Mouse (Mus musculus) hindbrain, embryonic 12.5 days (tissue): Measurements from ENCODE around the gene Zfp61. TPM values are rescaled to one million over a fixed set of nuclear protein-coding genes. Genes with fewer than 3 reads are reported as not detected.

Source experiments
- ATAC-seq: fragments of 200-750 bp; cut with Nextera tagmentation; 2 replicates; pipeline ENCODE4 v1.8.0; 2017; ENCODE audit warnings: moderate TSS enrichment; ENCODE audit not compliant: low FRiP score
- H3K27ac ChIP-seq: fragments of 300-500 bp; sonication (generic); 2 replicates; pipeline ENCODE4 v1.5.1; 2016; ENCODE audit warnings: mild to moderate bottlenecking
- H3K27me3 ChIP-seq: fragments of 300-500 bp; sonication (generic); 2 replicates; pipeline ENCODE4 v1.6.1; 2016; ENCODE audit warnings: mild to moderate bottlenecking
- H3K36me3 ChIP-seq: fragments of 300-500 bp; sonication (generic); 2 replicates; pipeline ENCODE4 v1.6.1; 2016; ENCODE audit warnings: mild to moderate bottlenecking
- H3K4me1 ChIP-seq: fragments of 300-500 bp; sonication (generic); 2 replicates; pipeline ENCODE4 v1.6.1; 2016
- H3K4me2 ChIP-seq: fragments of 300-500 bp; sonication (generic); replicated peaks from 2 replicates; pipeline ENCODE4 v1.6.1; 2016; ENCODE audit warnings: mild to moderate bottlenecking
- H3K4me3 ChIP-seq: fragments of 300-500 bp; sonication (generic); 2 replicates; pipeline ENCODE4 v1.5.1; 2016; ENCODE audit warnings: mild to moderate bottlenecking
- H3K9ac ChIP-seq: fragments of 300-500 bp; sonication (generic); 2 replicates; pipeline ENCODE4 v1.6.1; 2016; ENCODE audit warnings: mild to moderate bottlenecking, moderate library complexity
- H3K9me3 ChIP-seq: fragments of 300-500 bp; sonication (generic); replicated peaks from 2 replicates; pipeline ENCODE4 v1.6.1; 2016; ENCODE audit warnings: mild to moderate bottlenecking
- WGBS: fragments of 180-500 bp; shearing (Covaris S2); methylation state at CpG from one replicate; pipeline ENCODE4 v1.1.7; 2016; 5-methylcytosine and 5-hydroxymethylcytosine counted together
- polyA plus RNA-seq: library from polyadenylated mRNA; unstranded; fragments of >200 nt; fragmentation: Nextera tagmentation; extraction: Ambion mirVana; gene quantifications from 2 replicates; pipeline ENCODE4 v1.2.1, GENCODE M21; 2016

The Zfp61 gene
- 45.0 and 46.4 TPM in 2 replicates for polyA plus RNA-seq

DNA sequence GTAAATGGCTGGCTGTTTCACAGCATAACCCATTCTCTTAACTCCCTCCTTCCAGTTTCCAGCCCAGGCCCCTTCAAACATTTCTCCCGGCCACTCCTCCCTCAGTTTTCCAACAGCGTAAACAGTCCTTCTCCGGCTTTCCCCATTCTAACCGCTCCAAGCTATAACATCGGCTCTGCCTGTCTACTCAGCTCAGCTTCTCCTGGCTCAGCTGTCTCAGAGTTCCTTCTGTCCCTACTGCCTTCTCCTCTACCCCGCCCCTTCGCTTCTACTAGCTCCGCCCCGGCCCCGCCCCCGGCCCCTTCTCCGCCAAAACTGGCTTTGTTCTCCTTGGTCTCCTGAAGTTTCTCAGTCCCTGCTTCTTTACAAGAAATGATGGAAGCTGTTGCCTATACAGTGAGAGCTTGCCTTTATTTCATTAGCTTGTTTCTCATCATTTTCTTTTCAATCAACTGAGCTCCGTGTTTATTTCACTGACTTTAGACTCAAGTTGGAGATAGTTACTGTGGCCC is at the start of gene Zfp61:
Gene Zfp61, minus strand, starts transcription at position 462 of the 512 bp plus-strand sequence.
- H3K4me2 ChIP-seq, result peak within 1 kb of the TSS; percentile 86
- H3K36me3 ChIP-seq, result peaks cover 46% of the 10 kb centered on the region
- H3K4me1 ChIP-seq, result peaks cover 11% of the 10 kb centered on the region
- H3K27ac ChIP-seq, result peak within 1 kb of the TSS; percentile 73
- ATAC-seq, result peak; percentile 56
- WGBS, result 2% methylated on average over 13 of the region's 13 CpGs
- peak within 1 kb of the TSS; percentile 71 for H3K4me3 ChIP-seq
- no peaks in the 10 kb centered on the region for H3K27me3 ChIP-seq
- peak within 1 kb of the TSS; percentile 87 for H3K9ac ChIP-seq
- H3K9me3 ChIP-seq, result 0 out of 2 replicates have a peak, but pooled peaks cover 3% of the 10 kb centered on the region

DNA sequence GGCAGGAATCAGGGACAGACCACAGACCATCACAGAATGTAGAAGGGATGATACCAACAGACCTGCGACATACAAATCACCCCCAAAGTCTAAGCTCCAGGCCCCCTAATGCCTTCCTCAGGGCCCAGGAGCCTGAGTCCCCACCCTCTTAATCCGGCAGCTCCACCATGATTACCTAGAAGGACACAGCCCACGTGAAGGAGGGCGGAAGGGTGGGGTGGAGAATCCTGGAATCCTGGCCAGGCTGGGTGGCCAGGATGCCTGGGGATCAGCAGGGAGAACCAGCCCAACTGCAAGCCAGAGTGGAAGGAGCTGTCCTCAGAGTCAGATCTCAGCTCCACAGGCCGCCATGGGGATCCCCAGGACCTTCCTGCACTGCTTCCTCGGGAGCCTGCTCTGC is 47.9 kb upstream of the Zfp61 start, which contains the start of gene Lypd5:
Gene Lypd5, plus strand, starts transcription at position 301 of the 400 bp plus-strand sequence.
- Histone ChIP-seq H3K4me2 (no peak within 1 kb of the TSS), H3K4me1 (no peaks in the 10 kb centered on the region), H3K4me3 (no peak within 1 kb of the TSS), H3K9me3 (no peaks in the 10 kb centered on the region), H3K9ac (no peak within 1 kb of the TSS), H3K27ac (no peak within 1 kb of the TSS), H3K27me3 (peaks cover 6% of the 10 kb centered on the region; the same call in 1 of the 2 replicates), H3K36me3 (no peaks in the 10 kb centered on the region)
- ATAC-seq, result no peak
- 45% methylated on average over 6 of the region's 6 CpGs for WGBS

DNA sequence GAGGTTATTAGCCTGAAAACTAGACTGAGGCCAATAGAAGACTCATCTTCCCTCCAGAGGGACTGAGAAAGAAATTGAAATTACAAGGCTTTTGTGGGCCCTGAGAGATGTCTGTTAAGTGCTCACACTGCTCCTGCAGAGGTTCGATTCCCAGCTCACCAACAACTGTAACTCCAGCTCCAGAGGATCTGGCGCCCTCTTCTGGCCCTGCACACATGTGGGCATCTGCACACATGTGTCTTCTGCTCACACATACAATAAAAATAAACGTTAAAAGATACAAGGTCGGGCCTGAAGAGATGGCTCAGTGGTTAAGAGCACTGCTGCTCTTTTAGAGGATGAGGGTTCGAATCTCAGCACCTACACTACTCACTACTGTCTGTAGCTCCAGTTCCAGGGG is 45.4 kb upstream of the Zfp61 start:
- no peaks in the 10 kb centered on the region for H3K36me3 ChIP-seq
- H3K4me2 ChIP-seq, result no peak overlapping the region
- H3K9ac ChIP-seq, result no peak overlapping the region
- no peaks in the 10 kb centered on the region for H3K9me3 ChIP-seq
- H3K27ac ChIP-seq, result no peak overlapping the region
- H3K4me3 ChIP-seq, result no peak overlapping the region
- ATAC-seq, result no peak
- H3K27me3 ChIP-seq, result no peaks in the 10 kb centered on the region
- WGBS, result 66% methylated on average over 5 of the region's 5 CpGs
- no peaks in the 10 kb centered on the region for H3K4me1 ChIP-seq

DNA sequence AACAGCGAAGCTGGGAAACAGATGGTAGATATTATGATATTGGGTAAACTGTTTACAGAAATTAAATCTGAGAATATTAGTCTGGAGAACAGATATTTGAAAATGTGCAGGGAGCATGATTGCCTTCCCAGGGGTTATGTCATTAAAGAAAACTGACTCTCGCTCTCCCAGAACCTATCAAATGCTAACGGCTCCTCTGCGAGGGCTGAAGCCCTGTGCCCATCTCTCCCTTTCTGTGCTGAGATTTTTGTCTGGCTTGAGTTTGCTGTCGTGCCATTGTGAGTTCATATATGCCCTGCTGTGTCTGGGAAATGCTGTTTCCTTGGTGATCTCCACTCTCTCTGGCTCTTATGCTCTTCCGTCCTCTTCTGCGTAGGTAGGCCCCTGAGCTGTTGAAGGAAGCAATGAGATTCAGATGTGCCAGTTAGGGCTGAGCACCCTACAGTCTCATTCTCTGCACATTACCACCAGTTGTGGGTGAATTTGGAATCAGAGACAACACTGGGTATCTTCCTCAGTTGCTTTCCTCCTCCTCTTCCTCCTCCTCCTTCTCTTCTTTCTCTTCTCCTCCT is 42.8 kb upstream of the Zfp61 start:
- H3K4me1 ChIP-seq, result no peaks in the 10 kb centered on the region
- no peak overlapping the region for H3K4me2 ChIP-seq
- H3K36me3 ChIP-seq, result no peaks in the 10 kb centered on the region
- no peak overlapping the region for H3K9ac ChIP-seq
- no peak overlapping the region for H3K27ac ChIP-seq
- H3K9me3 ChIP-seq, result no peaks in the 10 kb centered on the region
- 70% methylated on average over 7 of the region's 7 CpGs for WGBS
- no peak for ATAC-seq
- no peaks in the 10 kb centered on the region for H3K27me3 ChIP-seq
- no peak overlapping the region for H3K4me3 ChIP-seq

DNA sequence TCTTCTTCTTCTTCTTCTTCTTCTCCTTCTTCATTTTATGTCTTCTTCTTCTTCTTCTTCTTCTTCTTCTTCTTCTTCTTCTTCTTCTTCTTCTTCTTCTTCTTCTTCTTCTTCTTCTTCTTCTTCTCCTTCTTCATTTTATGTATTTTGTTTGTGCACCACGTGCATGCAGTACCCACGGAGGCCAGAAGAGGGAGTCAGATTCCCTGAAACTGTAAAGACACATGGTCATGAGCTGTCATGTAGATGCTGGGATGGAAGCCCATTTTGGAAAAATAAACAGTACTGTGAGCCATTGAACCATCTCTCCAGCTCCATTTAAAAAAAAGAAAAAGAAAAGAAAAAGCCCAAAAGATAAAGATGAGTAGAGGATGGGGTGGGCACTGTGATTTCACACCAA is 37.2 kb upstream of the Zfp61 start:
- Histone ChIP-seq H3K4me3 (no peak overlapping the region), H3K9me3 (0 out of 2 replicates have a peak, but pooled peaks cover 2% of the 10 kb centered on the region), H3K4me1 (no peaks in the 10 kb centered on the region), H3K27ac (no peak overlapping the region), H3K36me3 (no peaks in the 10 kb centered on the region), H3K9ac (no peak overlapping the region), H3K4me2 (no peak overlapping the region), H3K27me3 (peaks cover 19% of the 10 kb centered on the region)
- 45% methylated on average over 2 of the region's 2 CpGs for WGBS
- ATAC-seq, result no peak

DNA sequence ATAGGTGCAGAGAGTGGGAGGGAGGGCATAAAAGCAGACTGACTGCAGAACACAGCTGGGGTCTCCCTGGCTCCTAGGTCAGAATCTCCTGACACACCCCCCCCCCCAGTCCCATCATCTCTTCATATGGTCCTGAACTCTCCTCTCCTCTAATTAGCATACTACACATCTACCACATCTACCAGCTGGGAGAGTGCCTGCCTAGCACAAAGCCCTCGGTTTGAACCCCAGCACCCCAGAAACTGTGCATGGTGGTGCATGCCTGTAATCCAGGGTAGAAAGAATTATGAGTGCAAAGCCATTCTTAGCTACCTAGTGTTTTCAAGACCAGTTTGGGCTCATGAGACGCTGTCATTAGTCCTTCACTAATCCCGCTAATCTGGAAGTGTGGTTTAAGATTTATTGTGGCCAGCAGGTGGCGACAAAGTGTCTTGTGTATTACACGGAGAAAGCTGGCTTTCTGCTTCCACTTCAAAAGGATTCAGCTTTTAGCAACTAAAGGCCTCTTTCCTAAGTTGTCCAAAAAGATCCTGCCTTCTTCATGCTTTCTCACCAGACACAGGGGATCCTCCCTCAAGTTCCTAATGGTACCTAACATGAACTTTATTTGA is 34.8 kb upstream of the Zfp61 start:
- 10% methylated on average over 5 of the region's 5 CpGs for WGBS
- Histone ChIP-seq H3K4me1 (no peaks in the 10 kb centered on the region), H3K27me3 (peaks cover 28% of the 10 kb centered on the region), H3K36me3 (no peaks in the 10 kb centered on the region), H3K9me3 (0 out of 2 replicates have a peak, but pooled peaks cover 2% of the 10 kb centered on the region), H3K9ac (no peak overlapping the region), H3K27ac (no peak overlapping the region), H3K4me3 (no peak overlapping the region), H3K4me2 (no peak overlapping the region)
- 0 out of 2 replicates have a peak, but pooled peaks have one; percentile 26 for ATAC-seq

DNA sequence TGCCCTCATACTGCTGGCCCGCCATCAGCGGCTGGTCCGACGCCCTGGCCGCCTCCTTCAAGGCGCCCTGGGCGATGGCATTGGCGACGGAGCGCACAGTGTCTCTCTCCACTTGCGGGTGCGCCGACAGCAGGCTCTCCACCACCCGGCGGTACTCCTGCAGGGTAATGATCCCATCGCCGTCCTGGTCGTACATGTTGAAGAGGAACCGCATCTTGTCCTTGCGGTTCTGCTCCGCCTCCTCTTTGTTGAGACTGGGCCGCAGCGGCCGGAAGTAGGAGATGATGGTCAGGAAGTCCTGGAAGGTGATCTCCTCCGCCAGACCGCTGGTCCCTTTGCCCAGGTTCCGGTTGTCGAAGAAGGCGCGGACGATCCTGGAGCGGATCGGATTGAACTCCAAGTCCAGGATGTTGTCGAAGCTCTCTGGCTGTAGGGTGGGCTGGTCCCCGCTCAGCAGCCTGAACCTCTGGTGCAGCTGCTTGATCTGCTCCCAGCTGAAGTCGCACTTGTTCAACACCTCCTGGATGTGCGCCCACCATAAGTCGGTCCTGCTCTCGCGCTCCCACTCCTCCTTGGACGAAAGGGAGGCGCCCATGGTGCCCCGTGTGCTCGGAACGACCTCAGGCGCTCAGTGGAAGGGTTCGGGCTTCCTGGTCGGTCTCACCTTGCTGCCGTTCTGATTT is 32.4 kb upstream of the Zfp61 start, which contains the start of gene Tescl:
Gene Tescl, minus strand, starts transcription at position 633 of the 683 bp plus-strand sequence.
- Histone ChIP-seq H3K4me2 (0 out of 2 replicates have a peak within 1 kb of the TSS, but pooled peaks have one; percentile 7), H3K9me3 (0 out of 2 replicates have a peak, but pooled peaks cover 2% of the 10 kb centered on the region), H3K9ac (no peak within 1 kb of the TSS), H3K27me3 (peaks cover 28% of the 10 kb centered on the region), H3K4me3 (no peak within 1 kb of the TSS), H3K27ac (no peak within 1 kb of the TSS), H3K36me3 (no peaks in the 10 kb centered on the region), H3K4me1 (no peaks in the 10 kb centered on the region)
- no peak for ATAC-seq
- WGBS, result 44% methylated on average over 49 of the region's 49 CpGs

DNA sequence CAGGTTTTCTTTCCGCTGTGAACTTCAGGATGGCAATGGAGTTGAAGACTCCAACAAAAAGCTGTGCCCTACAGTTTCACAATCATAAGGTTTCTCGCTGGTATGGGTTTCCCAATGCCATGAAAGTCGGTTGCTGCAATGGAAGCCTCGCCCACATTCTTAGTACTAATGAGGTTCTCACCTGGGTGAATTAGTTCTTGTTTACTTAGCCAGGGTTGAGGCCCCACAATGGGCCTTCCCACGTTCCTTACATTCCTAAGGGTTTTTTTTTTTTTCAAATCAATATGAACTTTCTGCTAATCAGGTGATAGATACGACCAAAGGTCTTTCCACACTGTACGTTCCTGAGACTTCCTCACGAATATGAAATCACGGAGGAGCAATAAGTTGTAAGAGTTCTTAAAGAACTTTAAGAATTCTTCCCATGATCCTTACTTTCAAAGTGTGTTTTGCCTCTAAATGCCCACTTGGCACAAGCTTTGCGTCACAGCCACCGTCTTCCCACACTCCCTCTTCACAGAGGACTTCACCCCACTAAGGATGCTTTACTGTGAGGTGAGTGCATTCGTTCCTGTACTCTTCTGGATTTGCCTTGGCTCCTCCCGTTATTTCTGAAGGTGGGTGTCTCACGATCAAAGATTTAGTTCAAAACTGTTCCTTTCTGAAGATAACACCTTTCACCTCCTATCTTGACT is 26.4 kb upstream of the Zfp61 start:
- Histone ChIP-seq H3K36me3 (no peaks in the 10 kb centered on the region), H3K9ac (no peak overlapping the region), H3K9me3 (peaks cover 8% of the 10 kb centered on the region), H3K27ac (no peak overlapping the region), H3K27me3 (0 out of 2 replicates have a peak, but pooled peaks cover under 1% of the 10 kb centered on the region), H3K4me1 (0 out of 2 replicates have a peak, but pooled peaks cover 4% of the 10 kb centered on the region), H3K4me2 (no peak overlapping the region), H3K4me3 (no peak overlapping the region)
- 89% methylated on average over 14 of the region's 14 CpGs for WGBS
- ATAC-seq, result no peak

DNA sequence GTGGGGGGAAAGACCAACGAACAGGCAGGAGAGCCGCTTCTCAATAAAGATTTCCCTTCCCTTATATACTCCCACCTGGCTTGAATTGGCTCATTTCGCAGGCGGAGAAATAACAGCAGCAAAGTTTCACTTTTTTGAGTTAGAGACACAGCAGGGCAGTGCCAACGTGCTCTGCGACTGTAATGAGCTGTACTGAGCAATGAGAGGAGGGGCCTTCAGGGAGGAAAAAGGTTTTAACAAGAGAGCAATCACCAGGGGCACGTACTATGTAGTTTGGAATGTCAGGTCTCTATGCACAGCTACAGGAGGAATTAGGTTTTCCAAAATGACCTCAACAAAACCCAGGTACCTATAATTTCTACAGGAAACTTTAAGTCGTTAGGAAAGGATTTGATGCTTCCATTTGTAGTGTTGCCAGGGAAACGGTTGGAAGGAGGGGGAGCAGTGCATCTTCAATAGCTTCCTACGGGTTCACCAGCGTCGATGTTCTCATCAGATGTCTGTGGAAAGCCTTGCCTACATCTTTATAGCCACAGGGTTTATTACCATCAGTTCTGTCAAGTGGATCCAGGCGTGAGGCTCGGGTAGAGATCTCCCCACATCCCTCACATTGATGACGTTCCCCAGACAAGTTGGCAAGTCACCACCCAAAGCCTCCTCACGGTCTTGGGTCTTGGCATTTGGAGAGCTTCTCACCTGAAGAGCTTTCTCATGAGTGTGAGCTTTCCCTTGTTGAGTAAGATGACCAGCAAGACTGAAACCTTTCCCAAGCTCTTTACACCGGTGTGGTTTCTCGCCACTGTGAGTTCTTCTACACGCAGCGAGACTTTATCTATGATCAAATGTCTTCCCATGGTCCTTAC is 25.5 kb upstream of the Zfp61 start:
- Histone ChIP-seq H3K27me3 (no peaks in the 10 kb centered on the region), H3K36me3 (no peaks in the 10 kb centered on the region), H3K9me3 (peaks cover 8% of the 10 kb centered on the region), H3K4me2 (peak overlapping the region; percentile 49), H3K4me3 (peak overlapping the region; percentile 28), H3K4me1 (0 out of 2 replicates have a peak, but pooled peaks cover 4% of the 10 kb centered on the region), H3K9ac (peak overlapping the region; percentile 49; the same call in 1 of the 2 replicates), H3K27ac (no peak overlapping the region; the same call in 1 of the 2 replicates)
- ATAC-seq, result peak; percentile 76
- 43% methylated on average over 20 of the region's 20 CpGs for WGBS

DNA sequence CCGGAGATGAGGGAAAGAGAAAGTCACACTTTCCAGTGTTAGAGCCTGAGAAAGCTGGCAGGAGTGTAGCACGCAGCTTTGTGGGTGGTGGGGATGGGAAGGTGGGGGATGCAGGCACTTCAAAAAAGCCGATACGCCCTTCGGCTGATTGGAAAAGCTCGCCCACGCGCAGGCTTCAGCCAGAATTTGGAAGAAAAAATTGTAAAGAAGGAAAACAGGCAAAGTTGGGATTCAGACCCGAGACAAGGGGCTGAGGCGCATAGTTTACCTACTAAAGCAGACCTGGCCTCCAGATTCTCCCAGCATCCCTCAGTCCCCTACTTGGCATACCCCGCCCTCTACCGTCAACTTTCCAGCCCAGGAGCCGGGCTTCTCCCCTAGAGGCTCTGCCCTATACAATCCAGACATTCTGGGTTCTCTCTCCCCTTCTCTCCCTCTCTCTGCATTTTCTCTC is 24.7 kb upstream of the Zfp61 start:
- peak overlapping the region; percentile 28 for H3K4me3 ChIP-seq
- 6% methylated on average over 13 of the region's 13 CpGs for WGBS
- H3K9me3 ChIP-seq, result peaks cover 8% of the 10 kb centered on the region
- no peaks in the 10 kb centered on the region for H3K36me3 ChIP-seq
- H3K27ac ChIP-seq, result no peak overlapping the region
- H3K4me2 ChIP-seq, result peak overlapping the region; percentile 49
- 0 out of 2 replicates have a peak, but pooled peaks cover 2% of the 10 kb centered on the region for H3K27me3 ChIP-seq
- H3K9ac ChIP-seq, result peak overlapping the region; percentile 49
- peak; percentile 81 for ATAC-seq
- 0 out of 2 replicates have a peak, but pooled peaks cover 4% of the 10 kb centered on the region for H3K4me1 ChIP-seq

DNA sequence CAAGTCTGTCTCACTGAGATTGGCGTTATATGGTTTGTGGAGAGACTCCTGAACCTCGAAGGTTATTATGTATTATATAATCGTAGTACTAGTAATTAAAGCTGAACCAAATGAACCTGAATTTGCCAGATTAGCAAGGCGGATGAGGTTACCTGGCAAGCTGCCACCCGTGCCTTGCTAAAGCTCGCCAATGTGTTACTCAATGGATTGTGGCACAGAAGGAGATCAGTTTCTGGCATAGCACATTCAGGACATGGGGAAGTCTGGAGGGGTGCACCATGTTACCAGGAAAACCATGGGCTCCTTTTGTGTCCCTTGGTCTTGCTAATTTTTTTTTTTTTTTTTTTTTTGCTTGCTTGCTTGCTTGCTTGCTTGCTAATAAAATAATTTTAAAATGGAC is 24.2 kb upstream of the Zfp61 start:
- 92% methylated on average over 6 of the region's 6 CpGs for WGBS
- Histone ChIP-seq H3K4me3 (no peak overlapping the region), H3K9me3 (peaks cover 8% of the 10 kb centered on the region), H3K9ac (no peak overlapping the region), H3K36me3 (no peaks in the 10 kb centered on the region), H3K4me1 (0 out of 2 replicates have a peak, but pooled peaks cover 4% of the 10 kb centered on the region), H3K4me2 (peak overlapping the region; percentile 49), H3K27me3 (0 out of 2 replicates have a peak, but pooled peaks cover 2% of the 10 kb centered on the region), H3K27ac (no peak overlapping the region)
- ATAC-seq, result no peak
